Mouse (Mus musculus): ENCODE measurements around the gene Foxd1.

- TF ChIP-seq CTCF (conservative IDR thresholded peaks at IDR 0.05; ENCODE audit: low read length) = no peak
- TF ChIP-seq POU5F1 (IDR thresholded peaks at IDR 0.05; ENCODE audit: borderline replicate concordance, low read length) = no peak
Measured at GRCm38 (mm10) chr13:98392031-98392430, 38.0 kb downstream of the Foxd1 start.

Data from E14TG2a.4 (cell line).